Mouse (Mus musculus) heart, embryonic 14.5 days (tissue): ENCODE data around the gene Srl. TPM values are rescaled to one million over a fixed set of nuclear protein-coding genes. Genes with fewer than 3 reads are reported as not detected.

Source experiments
- ATAC-seq: fragments of 200-750 bp; cut with Nextera tagmentation; 2 replicates; pipeline ENCODE4 v1.8.0; 2017; ENCODE audit warnings: low read depth, moderate TSS enrichment; ENCODE audit not compliant: insufficient number of reproducible peaks, insufficient read depth, low FRiP score
- H3K27ac ChIP-seq, 2 experiments: fragments of 200-500 bp in 1 of 2; fragments of 300-500 bp in 1 of 2; sonication (generic) in 1 of 2; replicated peaks in 1 of 2; 2 replicates each; pipeline ENCODE4 v1.5.1; 2012 to 2014; ENCODE audit warnings: low read depth in 2 of 2, low read length in 2 of 2, control low read depth in 1 of 2, mild to moderate bottlenecking in 1 of 2, mixed read lengths in 1 of 2; ENCODE audit not compliant: control insufficient read depth in 1 of 2, insufficient read depth in 1 of 2
- H3K27me3 ChIP-seq: fragments of 300-500 bp; sonication (generic); 2 replicates; pipeline ENCODE4 v1.6.1; 2014; ENCODE audit warnings: mild to moderate bottlenecking, low read length, control low read depth; ENCODE audit not compliant: control insufficient read depth, insufficient read depth
- H3K36me3 ChIP-seq: fragments of 300-500 bp; sonication (generic); 2 replicates; pipeline ENCODE4 v1.6.1; 2014; ENCODE audit warnings: mild to moderate bottlenecking, control low read depth, low read length, mixed read lengths; ENCODE audit not compliant: control insufficient read depth, insufficient read depth
- H3K4me1 ChIP-seq, 2 experiments: fragments of 200-500 bp in 1 of 2; fragments of 300-500 bp in 1 of 2; sonication (generic) in 1 of 2; 2 replicates each; pipeline ENCODE4 v1.6.1; 2012 to 2014; ENCODE audit warnings: low read length in 2 of 2, control low read depth in 1 of 2, mixed read lengths in 1 of 2; ENCODE audit not compliant: control insufficient read depth in 2 of 2, insufficient read depth in 2 of 2
- H3K4me2 ChIP-seq: fragments of 300-500 bp; sonication (generic); 2 replicates; pipeline ENCODE4 v1.6.1; 2014; ENCODE audit warnings: mild to moderate bottlenecking, low read length
- H3K4me3 ChIP-seq, 2 experiments: fragments of 200-500 bp in 1 of 2; fragments of 300-500 bp in 1 of 2; sonication (generic) in 1 of 2; 2 replicates each; pipeline ENCODE4 v1.5.1; 2012 to 2014; ENCODE audit warnings: low read length in 2 of 2, mild to moderate bottlenecking in 2 of 2, control low read depth in 1 of 2, low read depth in 1 of 2, moderate library complexity in 1 of 2; ENCODE audit not compliant: control insufficient read depth in 1 of 2, insufficient read depth in 1 of 2
- H3K9ac ChIP-seq: fragments of 300-500 bp; sonication (generic); 2 replicates; pipeline ENCODE4 v1.6.1; 2014; ENCODE audit warnings: mild to moderate bottlenecking, low read length
- H3K9me3 ChIP-seq: fragments of 300-500 bp; sonication (generic); 2 replicates; pipeline ENCODE4 v1.6.1; 2016; ENCODE audit warnings: low read length, control low read depth; ENCODE audit not compliant: control insufficient read depth
- WGBS: fragments of 180-500 bp; shearing (Covaris S2); extraction: QIAGEN DNeasy Blood & Tissue Kit; methylation state at CpG from one replicate; pipeline ENCODE4 v1.1.7; 2014; 5-methylcytosine and 5-hydroxymethylcytosine counted together
- polyA plus RNA-seq: library from polyadenylated mRNA; unstranded; fragments of >200 nt; fragmentation: Nextera tagmentation; extraction: Ambion mirVana; gene quantifications from 2 replicates; pipeline ENCODE4 v1.2.1, GENCODE M21; 2014

Gene Srl
- polyA plus RNA-seq, 1 experiment from 2014 or later = 259 TPM

- peak; percentile 72 for ATAC-seq
- no peak overlapping the region for H3K4me3 ChIP-seq
- no peaks in the 10 kb centered on the region for H3K27me3 ChIP-seq
- peaks cover 35% of the 10 kb centered on the region for H3K36me3 ChIP-seq
- H3K9me3 ChIP-seq = no peaks in the 10 kb centered on the region
- WGBS = 64% methylated on average over 8 of the region's 8 CpGs
- H3K4me2 ChIP-seq = no peak overlapping the region
- H3K9ac ChIP-seq = peak overlapping the region; percentile 49
- H3K27ac ChIP-seq = peak overlapping the region; percentile 66 to 80
- peaks cover 37 to 47% of the 10 kb centered on the region in 2 experiments for H3K4me1 ChIP-seq
These were observed 40.8 kb downstream of the Srl start for GRCm38 (mm10) chr16:4500598-4501385.

GRCm38 (mm10) chr16:4497762-4498607 is 43.6 kb downstream of the Srl start:
- no peaks in the 10 kb centered on the region for H3K27me3 ChIP-seq
- ATAC-seq = no peak; the same call in 1 of the 2 replicates
- H3K4me1 ChIP-seq = peaks cover 40 to 52% of the 10 kb centered on the region in 2 experiments
- WGBS = 23% methylated on average over 8 of the region's 8 CpGs
- H3K36me3 ChIP-seq = peaks cover 52% of the 10 kb centered on the region
- no peaks in the 10 kb centered on the region for H3K9me3 ChIP-seq
- H3K4me2 ChIP-seq = 0 out of 2 replicates have a peak overlapping the region, but pooled peaks have one; percentile 21
- H3K27ac ChIP-seq = peak overlapping the region; percentile 63 to 74
- H3K4me3 ChIP-seq = no peak overlapping the region
- H3K9ac ChIP-seq = peak overlapping the region; percentile 47

DNA sequence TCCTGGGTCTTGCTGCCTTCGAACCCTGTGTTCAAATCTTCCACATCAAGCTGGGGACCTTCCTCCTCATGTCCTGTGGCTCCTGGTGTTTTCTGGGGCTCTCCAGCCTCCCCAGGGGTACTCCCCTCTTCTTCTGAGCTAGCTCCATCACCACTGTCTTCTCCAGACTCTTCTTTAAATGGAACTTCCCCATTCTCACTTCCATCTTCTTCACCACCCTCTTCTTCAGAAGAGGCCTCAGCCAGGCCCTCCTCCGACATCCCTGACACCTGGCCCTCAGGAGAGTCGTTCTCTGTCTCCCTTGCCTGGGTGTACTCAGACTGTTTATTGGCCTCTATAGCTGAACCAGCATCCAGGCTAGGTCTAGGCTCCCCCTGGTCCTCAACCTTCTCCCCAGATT is 45.1 kb downstream of the Srl start:
- Histone ChIP-seq H3K4me1 (peaks cover 39 to 52% of the 10 kb centered on the region in 2 experiments), H3K9ac (no peak overlapping the region), H3K27ac (0 out of 4 replicates have a peak overlapping the region, but pooled peaks of 1 of the 2 experiments have one; percentile 74), H3K4me3 (no peak overlapping the region), H3K9me3 (no peaks in the 10 kb centered on the region), H3K4me2 (no peak overlapping the region), H3K36me3 (peaks cover 67% of the 10 kb centered on the region), H3K27me3 (no peaks in the 10 kb centered on the region)
- no peak for ATAC-seq
- WGBS = 89% methylated on average over 3 of the region's 3 CpGs

DNA sequence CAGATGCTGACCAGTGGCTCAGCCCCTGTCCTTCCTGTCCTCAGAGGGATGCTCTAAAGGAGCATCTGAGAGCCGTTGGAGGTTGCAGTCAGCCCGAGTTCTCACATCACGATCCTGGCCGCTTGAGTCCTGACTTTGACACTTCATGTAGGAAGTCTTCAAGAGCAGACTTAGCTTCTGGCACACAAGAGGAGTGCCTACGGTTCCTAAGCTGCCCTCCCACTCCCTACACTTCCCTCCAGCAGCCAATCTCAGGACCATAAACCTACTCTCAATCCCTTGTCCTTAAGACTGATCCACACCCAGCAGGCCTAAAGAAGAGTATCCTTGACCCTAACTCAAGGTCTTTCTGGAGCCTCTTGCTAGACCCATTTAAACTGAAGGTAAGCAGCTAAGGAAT is 45.8 kb downstream of the Srl start:
- peaks cover 34 to 46% of the 10 kb centered on the region in 2 experiments for H3K4me1 ChIP-seq
- WGBS = 72% methylated on average over 5 of the region's 5 CpGs
- no peak for ATAC-seq
- no peak overlapping the region for H3K4me3 ChIP-seq
- no peaks in the 10 kb centered on the region for H3K9me3 ChIP-seq
- peaks cover 73% of the 10 kb centered on the region for H3K36me3 ChIP-seq
- H3K27me3 ChIP-seq = no peaks in the 10 kb centered on the region
- H3K9ac ChIP-seq = no peak overlapping the region
- H3K4me2 ChIP-seq = no peak overlapping the region
- H3K27ac ChIP-seq = no peak overlapping the region

- 47% methylated on average over 2 of the region's 2 CpGs for WGBS
- Histone ChIP-seq H3K27ac (no peak overlapping the region), H3K9me3 (no peaks in the 10 kb centered on the region), H3K9ac (no peak overlapping the region), H3K36me3 (peaks cover 88% of the 10 kb centered on the region), H3K27me3 (no peaks in the 10 kb centered on the region), H3K4me1 (peaks cover 18 to 21% of the 10 kb centered on the region in 2 experiments), H3K4me2 (no peak overlapping the region), H3K4me3 (no peak overlapping the region)
- no peak for ATAC-seq
These were observed 48.6 kb downstream of the Srl start for GRCm38 (mm10) chr16:4492777-4493563.

DNA sequence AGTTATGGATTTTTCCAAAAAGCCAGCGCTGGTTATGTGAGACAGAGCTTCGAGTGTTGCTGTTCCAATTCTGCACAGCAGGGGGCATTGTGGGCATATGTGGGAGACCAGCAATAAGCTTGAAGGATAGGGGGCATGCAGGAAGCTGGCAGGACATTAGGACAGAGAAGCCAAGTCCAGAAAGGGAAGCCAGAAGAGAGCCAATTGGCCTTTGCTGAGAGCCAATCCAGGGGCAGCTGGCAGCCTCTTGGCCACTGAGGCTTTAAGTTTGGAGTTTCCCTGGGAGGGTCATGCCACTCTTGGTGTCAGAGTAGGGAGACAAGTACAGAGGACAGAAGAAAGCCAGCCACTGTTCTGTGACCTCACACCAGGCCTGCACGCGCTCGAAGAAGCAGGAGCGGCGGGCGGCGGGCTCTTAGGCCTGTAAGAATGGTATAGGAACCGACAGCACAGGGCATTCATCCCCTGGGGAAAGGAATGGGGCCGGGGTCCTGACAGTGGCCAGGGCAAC is 52.4 kb downstream of the Srl start:
- Histone ChIP-seq H3K27ac (peak overlapping the region; percentile 54 to 81), H3K4me2 (no peak overlapping the region), H3K36me3 (peaks cover 96% of the 10 kb centered on the region), H3K9ac (peak overlapping the region; percentile 40; the same call in 1 of the 2 replicates), H3K4me1 (peaks cover 9 to 10% of the 10 kb centered on the region in 2 experiments; a peak in 3 of 4 replicates), H3K4me3 (no peak overlapping the region), H3K9me3 (no peaks in the 10 kb centered on the region), H3K27me3 (no peaks in the 10 kb centered on the region)
- ATAC-seq = peak; percentile 70
- WGBS = 56% methylated on average over 11 of the region's 11 CpGs
